Mouse (Mus musculus): ENCODE results near the gene Usp18.

GRCm38 (mm10) chr6:121232652-121233051 is 13.1 kb upstream of the Usp18 start:
- TF ChIP-seq MAX (IDR thresholded peaks at IDR 0.05) (no peak), CTCF (IDR thresholded peaks at IDR 0.05; ENCODE audit: control insufficient read depth, insufficient read depth, insufficient read length) (no peak), MYOG (IDR thresholded peaks at IDR 0.05; ENCODE audit: control insufficient read depth, extremely low read depth, insufficient read length) (no peak), USF1 (IDR thresholded peaks at IDR 0.05; ENCODE audit: low read depth) (no peak), MYOD1 (IDR thresholded peaks at IDR 0.05; ENCODE audit: control insufficient read depth, insufficient read length, low read depth) (no peak), CEBPB (IDR thresholded peaks at IDR 0.05; ENCODE audit: low read depth) (no peak)
